Mouse (Mus musculus) midbrain, postnatal 0 days (tissue): ENCODE results near the gene Ccdc153. TPM values are rescaled to one million over a fixed set of nuclear protein-coding genes. Genes with fewer than 3 reads are reported as not detected.

Experiments used
- ATAC-seq: fragments of 200-750 bp; cut with Nextera tagmentation; 2 replicates; pipeline ENCODE4 v1.8.0; 2017; ENCODE audit warnings: moderate number of reproducible peaks, mild to moderate bottlenecking, moderate TSS enrichment, moderate library complexity; ENCODE audit not compliant: low FRiP score
- DNase-seq: peaks from one replicate; pipeline ENCODE4 v3.0.0-alpha.2; 2015; ENCODE audit warnings: low spot score
- H3K27ac ChIP-seq: fragments of 300-500 bp; sonication (generic); 2 replicates; pipeline ENCODE4 v1.5.1; 2014; ENCODE audit warnings: low read depth, mild to moderate bottlenecking, low read length, mixed read lengths
- H3K27me3 ChIP-seq: fragments of 300-500 bp; sonication (generic); 2 replicates; pipeline ENCODE4 v1.6.1; 2014; ENCODE audit warnings: low read length, control low read depth, mixed read lengths; ENCODE audit not compliant: insufficient read depth
- H3K36me3 ChIP-seq: fragments of 300-500 bp; sonication (generic); 2 replicates; pipeline ENCODE4 v1.6.1; 2014; ENCODE audit warnings: low read length, control low read depth, mixed read lengths; ENCODE audit not compliant: insufficient read depth
- H3K4me1 ChIP-seq: fragments of 300-500 bp; sonication (generic); 2 replicates; pipeline ENCODE4 v1.6.1; 2014; ENCODE audit warnings: mild to moderate bottlenecking, control low read depth, antibody characterized with exemption, low read length, mixed read lengths; ENCODE audit not compliant: insufficient read depth
- H3K4me2 ChIP-seq: fragments of 300-500 bp; sonication (generic); 2 replicates; pipeline ENCODE4 v1.6.1; 2014; ENCODE audit warnings: low read depth, mild to moderate bottlenecking, low read length, mixed read lengths; ENCODE audit not compliant: poor library complexity, severe bottlenecking
- H3K4me3 ChIP-seq: fragments of 300-500 bp; sonication (generic); 2 replicates; pipeline ENCODE4 v1.5.1; 2014; ENCODE audit warnings: low read depth, mild to moderate bottlenecking, low read length, moderate library complexity
- H3K9ac ChIP-seq: fragments of 300-500 bp; sonication (generic); replicated peaks from 2 replicates; pipeline ENCODE4 v1.6.1; 2014; ENCODE audit warnings: mild to moderate bottlenecking, low read length, moderate library complexity, mixed read lengths; ENCODE audit not compliant: poor library complexity, severe bottlenecking
- H3K9me3 ChIP-seq: fragments of 300-500 bp; sonication (generic); 2 replicates; pipeline ENCODE4 v1.6.1; 2016; ENCODE audit warnings: low read length, control low read depth
- CTCF ChIP-seq: IDR thresholded peaks from 2 replicates; pipeline ENCODE4 v1.5.1; 2016; ENCODE audit warnings: antibody characterized with exemption, mild to moderate bottlenecking
- WGBS: fragments of 180-500 bp; shearing (Covaris S2); extraction: QIAGEN DNeasy Blood & Tissue Kit; methylation state at CpG from one replicate; pipeline ENCODE4 v1.1.7; 2014; 5-methylcytosine and 5-hydroxymethylcytosine counted together
- polyA plus RNA-seq: library from polyadenylated mRNA; unstranded; fragments of >200 nt; fragmentation: Nextera tagmentation; extraction: Ambion mirVana; gene quantifications from 2 replicates; pipeline ENCODE4 v1.2.1, GENCODE M21; 2015
- total RNA-seq: library from RNA; depleted of rRNA; stranded (reverse); fragments of >200 nt; gene quantifications from 2 replicates; pipeline ENCODE4 v1.2.3, GENCODE M21; 2014; rRNA removed

The Ccdc153 gene
- total RNA-seq (3.0 and 6.1 TPM in 2 replicates), polyA plus RNA-seq (2.7 TPM in 2 replicates)

DNA sequence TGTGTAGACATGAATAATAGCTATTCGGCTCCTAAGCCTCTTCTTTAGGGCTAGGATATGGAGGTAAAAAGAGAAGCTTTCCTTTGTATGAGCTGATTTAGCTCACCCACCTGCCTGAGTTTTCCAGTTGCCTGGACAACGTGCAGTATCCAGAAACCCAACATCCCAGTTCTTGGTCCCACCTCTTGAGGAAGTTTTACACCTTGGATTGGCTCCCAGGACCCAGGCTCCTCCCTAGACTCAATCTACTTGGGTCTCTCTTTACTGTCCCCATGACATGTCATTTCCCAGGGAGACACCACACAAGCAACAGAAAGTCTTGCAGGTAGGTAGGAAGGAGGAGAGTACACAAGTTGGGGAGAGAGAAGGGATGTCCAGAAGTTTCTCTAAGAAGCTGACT lies at the start of gene Ccdc153:
Gene Ccdc153, plus strand, starts transcription at position 278 of the 400 bp plus-strand sequence.
- no peak for ATAC-seq
- no peaks in the 10 kb centered on the region for H3K27me3 ChIP-seq
- no peaks in the 10 kb centered on the region for H3K9me3 ChIP-seq
- no peak within 1 kb of the TSS for H3K4me3 ChIP-seq
- no peak for TF ChIP-seq CTCF
- H3K36me3 ChIP-seq = no peaks in the 10 kb centered on the region
- no peak for DNase-seq
- H3K9ac ChIP-seq = no peak within 1 kb of the TSS
- WGBS = 51% methylated on average over 2 of the region's 2 CpGs
- H3K4me1 ChIP-seq = no peaks in the 10 kb centered on the region
- H3K4me2 ChIP-seq = no peak within 1 kb of the TSS
- H3K27ac ChIP-seq = no peak within 1 kb of the TSS

DNA sequence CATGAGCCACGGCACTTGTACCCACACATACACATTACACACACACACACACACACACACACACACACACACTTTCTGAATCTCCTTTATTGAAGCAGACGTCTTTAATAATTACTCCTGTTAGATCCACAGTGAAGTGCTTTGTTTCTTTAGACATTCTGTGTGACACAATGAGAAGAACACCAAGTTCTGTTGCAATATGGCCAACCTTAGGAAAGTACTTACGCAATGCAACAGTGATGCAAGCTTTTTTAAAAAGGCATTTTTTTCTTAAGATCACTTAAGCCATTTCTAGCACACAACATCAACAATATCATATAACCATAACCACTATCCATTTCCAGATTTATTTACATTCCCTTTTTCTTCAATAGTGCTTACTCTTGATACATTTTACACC lies 49.3 kb upstream of the Ccdc153 start:
- no peak for DNase-seq
- Histone ChIP-seq H3K4me2 (no peak overlapping the region), H3K4me3 (no peak overlapping the region), H3K36me3 (no peaks in the 10 kb centered on the region), H3K27ac (no peak overlapping the region), H3K9me3 (no peaks in the 10 kb centered on the region), H3K4me1 (no peaks in the 10 kb centered on the region), H3K27me3 (no peaks in the 10 kb centered on the region), H3K9ac (no peak overlapping the region)
- TF ChIP-seq CTCF = no peak
- ATAC-seq = no peak
- 84% methylated on average over 3 of the region's 3 CpGs for WGBS

- H3K9me3 ChIP-seq = no peaks in the 10 kb centered on the region
- DNase-seq (no peak), ATAC-seq (no peak)
- no peak overlapping the region for H3K4me2 ChIP-seq
- no peaks in the 10 kb centered on the region for H3K36me3 ChIP-seq
- H3K27me3 ChIP-seq = no peaks in the 10 kb centered on the region
- no peaks in the 10 kb centered on the region for H3K4me1 ChIP-seq
- WGBS = 93% methylated on average over 3 of the region's 3 CpGs
- H3K9ac ChIP-seq = no peak overlapping the region
- no peak overlapping the region for H3K27ac ChIP-seq
- H3K4me3 ChIP-seq = no peak overlapping the region
- TF ChIP-seq CTCF = no peak
Measured at GRCm38 (mm10) chr9:44192312-44192711, 48.2 kb upstream of the Ccdc153 start.

DNA sequence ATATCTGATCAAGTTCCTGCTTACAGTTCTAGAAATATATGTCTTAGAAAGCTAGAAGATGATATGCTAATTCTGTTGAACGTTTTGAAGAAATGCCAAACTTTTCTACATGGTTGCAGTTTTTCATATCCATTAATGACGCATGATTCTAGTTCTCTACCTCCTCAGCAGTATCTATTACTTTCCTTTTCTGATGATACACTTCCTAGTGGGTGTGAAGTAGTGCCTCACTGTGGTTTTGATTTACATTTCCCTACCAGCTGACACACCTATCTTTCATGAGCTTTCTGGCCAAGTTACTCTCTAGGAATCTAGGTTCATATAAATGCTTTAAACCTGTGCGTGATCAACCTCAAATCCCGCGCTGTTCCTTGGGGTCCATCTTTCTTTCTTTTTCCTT lies 47.7 kb upstream of the Ccdc153 start:
- DNase-seq (no peak), ATAC-seq (no peak)
- Histone ChIP-seq H3K36me3 (0 out of 2 replicates have a peak, but pooled peaks cover 4% of the 10 kb centered on the region), H3K4me1 (no peaks in the 10 kb centered on the region), H3K9me3 (no peaks in the 10 kb centered on the region), H3K4me2 (no peak overlapping the region), H3K9ac (no peak overlapping the region), H3K27me3 (no peaks in the 10 kb centered on the region), H3K4me3 (no peak overlapping the region), H3K27ac (no peak overlapping the region)
- TF ChIP-seq CTCF = no peak
- WGBS = 96% methylated on average over 5 of the region's 5 CpGs

GRCm38 (mm10) chr9:44194000-44194399 lies 46.5 kb upstream of the Ccdc153 start:
- DNase-seq = no peak
- H3K9me3 ChIP-seq = no peaks in the 10 kb centered on the region
- WGBS = 97% methylated on average over 1 of the region's 1 CpGs
- H3K27me3 ChIP-seq = no peaks in the 10 kb centered on the region
- H3K4me1 ChIP-seq = no peaks in the 10 kb centered on the region
- ATAC-seq = no peak
- H3K36me3 ChIP-seq = peaks cover 6% of the 10 kb centered on the region; the same call in 1 of the 2 replicates
- no peak for TF ChIP-seq CTCF
- H3K9ac ChIP-seq = no peak overlapping the region
- H3K4me3 ChIP-seq = no peak overlapping the region
- no peak overlapping the region for H3K27ac ChIP-seq
- no peak overlapping the region for H3K4me2 ChIP-seq

- Histone ChIP-seq H3K36me3 (peaks cover 6% of the 10 kb centered on the region; the same call in 1 of the 2 replicates), H3K9ac (no peak overlapping the region), H3K4me2 (no peak overlapping the region), H3K9me3 (no peaks in the 10 kb centered on the region), H3K27me3 (no peaks in the 10 kb centered on the region), H3K27ac (no peak overlapping the region), H3K4me1 (no peaks in the 10 kb centered on the region), H3K4me3 (no peak overlapping the region)
- no peak for DNase-seq
- WGBS = 95% methylated on average over 4 of the region's 4 CpGs
- TF ChIP-seq CTCF = no peak
- no peak for ATAC-seq
Measured at GRCm38 (mm10) chr9:44196354-44196753, 44.1 kb upstream of the Ccdc153 start.
